Mouse (Mus musculus): ENCODE measurements around the gene Cnnm1.

- TF ChIP-seq CTCF (conservative IDR thresholded peaks at IDR 0.05; ENCODE audit: insufficient read depth, insufficient read length, low read depth, low read length) (no peak), POLR2A (IDR thresholded peaks at IDR 0.05; ENCODE audit: low read depth, low read length) (no peak)
Measured at GRCm38 (mm10) chr19:43420506-43420905, 19.7 kb upstream of the Cnnm1 start.

Measured in kidney, adult 2 months (tissue).